Mouse (Mus musculus) lung, postnatal 0 days (tissue): ENCODE measurements around the gene C2cd2.

Experiments
- CTCF ChIP-seq: IDR thresholded peaks from 2 replicates; pipeline ENCODE4 v1.5.1; 2016; ENCODE audit warnings: antibody characterized with exemption, mild to moderate bottlenecking
- EP300 ChIP-seq: IDR thresholded peaks from 2 replicates; pipeline ENCODE4 v1.6.1; 2016; ENCODE audit warnings: antibody characterized with exemption, mild to moderate bottlenecking, control low read depth

- no peak for TF ChIP-seq CTCF
- no peak for TF ChIP-seq EP300
Observed at GRCm38 (mm10) chr16:97930231-97930630, 32.2 kb downstream of the C2cd2 start.
